Mouse (Mus musculus) cortical plate, adult 2 months (tissue): ENCODE data around the gene LTO1.

Experiments
- CTCF ChIP-seq: fragments of 200-500 bp; IDR thresholded peaks from 2 replicates; pipeline ENCODE4 v1.5.1; 2011; ENCODE audit warnings: mild to moderate bottlenecking, control low read depth, low read length; ENCODE audit not compliant: insufficient read depth; ENCODE audit errors: extremely low read depth
- POLR2A ChIP-seq: fragments of 200-500 bp; IDR thresholded peaks from 2 replicates; pipeline ENCODE4 v1.6.1; 2011; ENCODE audit warnings: mild to moderate bottlenecking, low read length, control low read depth; ENCODE audit not compliant: insufficient read depth; ENCODE audit errors: extremely low read depth

DNA sequence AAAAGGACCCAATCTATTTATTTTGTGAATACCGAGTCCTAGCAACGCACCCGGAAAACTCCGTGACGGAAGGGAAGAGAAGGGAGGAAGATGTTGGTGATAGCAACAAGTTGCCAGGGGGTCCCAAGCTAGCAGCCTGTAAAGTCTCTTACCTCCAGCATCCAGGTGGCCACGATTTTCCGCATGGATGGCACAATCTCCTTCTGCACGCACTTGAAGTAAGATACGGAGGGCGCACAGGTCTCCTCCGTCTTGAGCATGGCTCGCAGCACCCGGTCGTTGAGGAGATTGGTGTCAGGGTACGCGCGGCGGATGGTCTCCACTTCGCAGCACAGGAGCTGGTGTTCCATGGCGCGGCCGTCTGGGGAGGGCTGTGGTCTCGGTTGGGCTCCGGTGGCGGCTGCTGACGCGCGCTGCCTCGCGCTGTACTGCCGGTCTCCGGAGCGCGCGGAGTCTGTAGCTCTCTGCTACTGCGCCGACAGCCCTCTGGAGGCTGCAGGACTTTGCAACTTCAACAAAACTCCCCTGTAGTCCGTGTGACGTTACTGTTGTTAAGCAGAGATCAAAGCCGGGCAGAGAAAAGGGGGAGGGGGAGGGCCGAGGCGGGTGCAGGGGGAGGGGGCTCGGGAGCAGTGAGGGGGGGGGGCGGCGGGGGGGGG is 24.6 kb downstream of the LTO1 start, which contains the start of gene Ccnd1:
- no peak for TF ChIP-seq CTCF
- TF ChIP-seq POLR2A, result peak; percentile 63; the same call in 1 of the 2 replicates
